Mouse (Mus musculus): ENCODE results near the gene Zfp638.

- TF ChIP-seq CTCF (IDR thresholded peaks at IDR 0.05; ENCODE audit: low read depth) (no peak), EP300 (IDR thresholded peaks at IDR 0.05; ENCODE audit: low read depth) (no peak)
Observed at GRCm38 (mm10) chr6:83893584-83893983, 26.7 kb downstream of the Zfp638 start.

All from liver, embryonic 14.5 days (tissue).